Mouse (Mus musculus): ENCODE measurements around the gene Cnga1.
"Not testable (repeated sequence)": the region's sequence is repeated elsewhere in the genome, so short reads cannot be mapped to it uniquely, and the experiment has no call there.

GRCm38 (mm10) chr5:72580088-72580969 is 63.7 kb downstream of the Cnga1 start:
- TF ChIP-seq CTCF (IDR thresholded peaks at IDR 0.05; ENCODE audit: borderline replicate concordance, insufficient read depth, low read depth, low read length); POLR2A (IDR thresholded peaks at IDR 0.05; ENCODE audit: borderline replicate concordance, insufficient read depth, low read length): not testable (repeated sequence)
